Mouse (Mus musculus) bone marrow, adult 2 months (tissue): ENCODE measurements at regions not wholly inside any gene's neighbourhood (a gene's known extent, or its start where the extent isn't known, plus 50 kb on each side); places are given as distances from the start of the nearest gene placed in this dataset.

Experiments used
- CTCF ChIP-seq: fragments of 200-500 bp; IDR thresholded peaks from 2 replicates; pipeline ENCODE4 v1.5.1; 2011; ENCODE audit warnings: low read length, control low read depth; ENCODE audit not compliant: control insufficient read depth, insufficient read depth
- POLR2A ChIP-seq: fragments of 200-500 bp; IDR thresholded peaks from 2 replicates; pipeline ENCODE4 v1.6.1; 2011; ENCODE audit warnings: low read depth, mild to moderate bottlenecking, control low read depth, low read length, borderline replicate concordance; ENCODE audit not compliant: control insufficient read depth

DNA sequence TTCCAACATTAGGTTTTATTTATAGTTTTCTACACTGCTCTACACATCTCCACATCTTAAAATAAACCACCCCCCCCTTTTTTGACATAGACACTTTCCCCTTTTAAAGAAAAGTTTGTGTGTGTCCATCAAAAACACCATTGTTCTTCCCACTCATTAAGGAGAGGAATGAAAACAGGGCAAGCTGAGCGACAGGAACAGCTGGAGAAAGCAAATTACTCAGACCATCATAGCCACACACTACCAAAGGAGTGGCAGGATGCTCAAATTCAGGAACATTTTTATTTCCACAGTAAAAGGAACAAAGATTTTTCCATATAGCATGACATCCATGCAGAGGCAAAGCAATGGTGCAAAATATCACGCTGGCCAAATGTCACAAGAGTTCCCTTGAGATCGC lies 198.6 kb downstream of the Gm11361 start:
- TF ChIP-seq CTCF (no peak), POLR2A (no peak)
